Mouse (Mus musculus) lung, embryonic 16.5 days (tissue): ENCODE data around the gene Zfp367. TPM values are rescaled to one million over a fixed set of nuclear protein-coding genes. Genes with fewer than 3 reads are reported as not detected.

Experiments
- ATAC-seq: fragments of 200-750 bp; cut with Nextera tagmentation; 2 replicates; pipeline ENCODE4 v1.8.0; 2017; ENCODE audit warnings: low read depth, mild to moderate bottlenecking, moderate library complexity
- H3K27ac ChIP-seq: fragments of 300-500 bp; sonication (generic); 2 replicates; pipeline ENCODE4 v1.5.1; 2014; ENCODE audit warnings: mild to moderate bottlenecking, control low read depth, low read length
- H3K27me3 ChIP-seq: fragments of 300-500 bp; sonication (generic); 2 replicates; pipeline ENCODE4 v1.6.1; 2014; ENCODE audit warnings: low read depth, low read length, mixed read lengths; ENCODE audit not compliant: control insufficient read depth, insufficient read depth
- H3K36me3 ChIP-seq: fragments of 300-500 bp; sonication (generic); 2 replicates; pipeline ENCODE4 v1.6.1; 2014; ENCODE audit warnings: low read length; ENCODE audit not compliant: control insufficient read depth, insufficient read depth
- H3K4me1 ChIP-seq: fragments of 300-500 bp; sonication (generic); replicated peaks from 2 replicates; pipeline ENCODE4 v1.6.1; 2014; ENCODE audit warnings: low read length, mixed read lengths; ENCODE audit not compliant: control insufficient read depth, insufficient read depth
- H3K4me2 ChIP-seq: fragments of 300-500 bp; sonication (generic); 2 replicates; pipeline ENCODE4 v1.6.1; 2014; ENCODE audit warnings: low read depth, low read length, control low read depth
- H3K4me3 ChIP-seq: fragments of 300-500 bp; sonication (generic); 2 replicates; pipeline ENCODE4 v1.5.1; 2014; ENCODE audit warnings: mild to moderate bottlenecking, low read length, control low read depth
- H3K9ac ChIP-seq: fragments of 300-500 bp; sonication (generic); 2 replicates; pipeline ENCODE4 v1.6.1; 2014; ENCODE audit warnings: low read length, control low read depth
- H3K9me3 ChIP-seq: fragments of 300-500 bp; sonication (generic); 2 replicates; pipeline ENCODE4 v1.6.1; 2016; ENCODE audit warnings: low read length; ENCODE audit not compliant: control insufficient read depth
- WGBS: fragments of 180-500 bp; shearing (Covaris S2); extraction: QIAGEN DNeasy Blood & Tissue Kit; methylation state at CpG from one replicate; pipeline ENCODE4 v1.1.7; 2014; 5-methylcytosine and 5-hydroxymethylcytosine counted together
- polyA plus RNA-seq: library from polyadenylated mRNA; unstranded; fragments of >200 nt; fragmentation: Nextera tagmentation; extraction: Ambion mirVana; gene quantifications from 2 replicates; pipeline ENCODE4 v1.2.1, GENCODE M21; 2015

The Zfp367 gene
- polyA plus RNA-seq, 1 experiment from 2014 or later = 24.1 TPM

- Histone ChIP-seq H3K9ac (no peak within 1 kb of the TSS), H3K4me2 (no peak within 1 kb of the TSS), H3K4me3 (no peak within 1 kb of the TSS), H3K36me3 (no peaks in the 10 kb centered on the region), H3K27ac (no peak within 1 kb of the TSS), H3K27me3 (no peaks in the 10 kb centered on the region), H3K9me3 (no peaks in the 10 kb centered on the region), H3K4me1 (peaks cover 14% of the 10 kb centered on the region)
- 74% methylated on average over 4 of the region's 4 CpGs for WGBS
- no peak for ATAC-seq
Measured at GRCm38 (mm10) chr13:64089130-64089529, 63.9 kb downstream of the Zfp367 start, which contains the start of gene Hsd17b3. Hsd17b3 (minus strand) TSS chr13:64089230.

- Histone ChIP-seq H3K4me2 (no peak overlapping the region), H3K9ac (no peak overlapping the region), H3K9me3 (no peaks in the 10 kb centered on the region), H3K27me3 (no peaks in the 10 kb centered on the region), H3K4me3 (no peak overlapping the region), H3K36me3 (no peaks in the 10 kb centered on the region), H3K4me1 (peaks cover 8% of the 10 kb centered on the region), H3K27ac (no peak overlapping the region)
- no peak for ATAC-seq
- 50% methylated on average over 7 of the region's 7 CpGs for whole genome bisulfite sequencing
Measured at GRCm38 (mm10) chr13:64088057-64088456, 64.9 kb downstream of the Zfp367 start.

GRCm38 (mm10) chr13:64086036-64086435, 67.0 kb downstream of the Zfp367 start:
- Histone ChIP-seq H3K27ac (no peak overlapping the region), H3K4me3 (no peak overlapping the region), H3K27me3 (no peaks in the 10 kb centered on the region), H3K36me3 (no peaks in the 10 kb centered on the region), H3K9me3 (no peaks in the 10 kb centered on the region), H3K4me2 (no peak overlapping the region), H3K9ac (no peak overlapping the region), H3K4me1 (peaks cover 6% of the 10 kb centered on the region)
- WGBS = 87% methylated on average over 5 of the region's 5 CpGs
- ATAC-seq = no peak

GRCm38 (mm10) chr13:64083331-64083730, 69.7 kb downstream of the Zfp367 start:
- WGBS = 66% methylated on average over 3 of the region's 3 CpGs
- no peak overlapping the region for H3K4me2 ChIP-seq
- H3K4me3 ChIP-seq = no peak overlapping the region
- no peak overlapping the region for H3K27ac ChIP-seq
- no peak overlapping the region for H3K9ac ChIP-seq
- no peak for ATAC-seq
- H3K9me3 ChIP-seq = no peaks in the 10 kb centered on the region
- no peaks in the 10 kb centered on the region for H3K36me3 ChIP-seq
- H3K4me1 ChIP-seq = peaks cover 5% of the 10 kb centered on the region
- no peaks in the 10 kb centered on the region for H3K27me3 ChIP-seq

Other genes starting within 250 kb of the Zfp367 start
- not detected in 2 replicates for gene Hsd17b3, start 64.0 kb downstream of the Zfp367 start, polyA plus RNA-seq
- 5.1 and 6.9 TPM in 2 replicates for gene Slc35d2, start 23.8 kb downstream of the Zfp367 start, polyA plus RNA-seq
- 16.5 and 18.0 TPM in 2 replicates for gene Habp4, start 8.6 kb upstream of the Zfp367 start, polyA plus RNA-seq
- gene Cdc14b, start 122.1 kb upstream of the Zfp367 start, polyA plus RNA-seq = 8.6 and 8.7 TPM in 2 replicates
- gene Aaed1, start 159.5 kb upstream of the Zfp367 start, polyA plus RNA-seq = 60.9 and 62.4 TPM in 2 replicates
- 175 and 210 TPM in 2 replicates for gene Ctsl, start 217.7 kb upstream of the Zfp367 start, polyA plus RNA-seq